Mouse (Mus musculus): ENCODE measurements at regions not wholly inside any gene's neighbourhood (a gene's known extent, or its start where the extent isn't known, plus 50 kb on each side); places are given as distances from the start of the nearest gene placed in this dataset.

GRCm38 (mm10) chr16:50508673-50509528, 76.7 kb upstream of the Bbx start:
- H3K4me1 ChIP-seq (replicated peaks; ENCODE audit: control insufficient read depth, insufficient read depth, low read length) = no peaks in the 10 kb centered on the region
- peak overlapping the region; percentile 60 for H3K27ac ChIP-seq (ENCODE audit: low read depth, low read length)
- H3K36me3 ChIP-seq (ENCODE audit: control insufficient read depth, insufficient read depth) = no peaks in the 10 kb centered on the region
- H3K9ac ChIP-seq (ENCODE audit: low read depth, low read length) = no peak overlapping the region
- TF ChIP-seq CTCF (IDR thresholded peaks at IDR 0.05; ENCODE audit: low read depth) = no peak
- H3K9me3 ChIP-seq (ENCODE audit: control insufficient read depth) = no peaks in the 10 kb centered on the region
- ATAC-seq = peak; percentile 93
- H3K27me3 ChIP-seq (replicated peaks; ENCODE audit: control insufficient read depth, insufficient read depth, low read length) = no peaks in the 10 kb centered on the region
- WGBS = 47% methylated on average over 14 of the region's 14 CpGs
- peak overlapping the region; percentile 45 for H3K4me2 ChIP-seq (replicated peaks; ENCODE audit: low read depth)
- no peak overlapping the region for H3K4me3 ChIP-seq (ENCODE audit: low read depth, low read length)

- Histone ChIP-seq H3K27ac (ENCODE audit: low read depth, low read length) (no peak overlapping the region), H3K36me3 (ENCODE audit: control insufficient read depth, insufficient read depth) (no peaks in the 10 kb centered on the region), H3K4me3 (ENCODE audit: low read depth, low read length) (no peak overlapping the region), H3K4me2 (replicated peaks; ENCODE audit: low read depth) (no peak overlapping the region), H3K9me3 (ENCODE audit: control insufficient read depth) (no peaks in the 10 kb centered on the region), H3K9ac (ENCODE audit: low read depth, low read length) (no peak overlapping the region), H3K4me1 (replicated peaks; ENCODE audit: control insufficient read depth, insufficient read depth, low read length) (no peaks in the 10 kb centered on the region), H3K27me3 (replicated peaks; ENCODE audit: control insufficient read depth, insufficient read depth, low read length) (no peaks in the 10 kb centered on the region)
- ATAC-seq = no peak
- WGBS = 68% methylated on average over 3 of the region's 3 CpGs
- no peak for TF ChIP-seq CTCF (IDR thresholded peaks at IDR 0.05; ENCODE audit: low read depth)
These were observed 72.4 kb upstream of the Bbx start for GRCm38 (mm10) chr16:50504619-50505018.

GRCm38 (mm10) chr16:50498909-50499308, 66.7 kb upstream of the Bbx start:
- ATAC-seq = no peak
- no peak overlapping the region for H3K4me2 ChIP-seq (replicated peaks; ENCODE audit: low read depth)
- no peaks in the 10 kb centered on the region for H3K4me1 ChIP-seq (replicated peaks; ENCODE audit: control insufficient read depth, insufficient read depth, low read length)
- H3K9me3 ChIP-seq (ENCODE audit: control insufficient read depth) = no peaks in the 10 kb centered on the region
- H3K4me3 ChIP-seq (ENCODE audit: low read depth, low read length) = no peak overlapping the region
- 57% methylated on average over 7 of the region's 7 CpGs for WGBS
- H3K27ac ChIP-seq (ENCODE audit: low read depth, low read length) = no peak overlapping the region
- no peaks in the 10 kb centered on the region for H3K27me3 ChIP-seq (replicated peaks; ENCODE audit: control insufficient read depth, insufficient read depth, low read length)
- no peak overlapping the region for H3K9ac ChIP-seq (ENCODE audit: low read depth, low read length)
- no peaks in the 10 kb centered on the region for H3K36me3 ChIP-seq (ENCODE audit: control insufficient read depth, insufficient read depth)
- TF ChIP-seq CTCF (IDR thresholded peaks at IDR 0.05; ENCODE audit: low read depth) = no peak

- no peak for TF ChIP-seq CTCF (IDR thresholded peaks at IDR 0.05; ENCODE audit: low read depth)
These were observed 61.5 kb upstream of the Bbx start for GRCm38 (mm10) chr16:50493662-50494061.

GRCm38 (mm10) chr16:50489244-50489643, 57.1 kb upstream of the Bbx start:
- 66% methylated on average over 6 of the region's 6 CpGs for WGBS
- Histone ChIP-seq H3K36me3 (ENCODE audit: control insufficient read depth, insufficient read depth) (no peaks in the 10 kb centered on the region), H3K4me2 (replicated peaks; ENCODE audit: low read depth) (no peak overlapping the region), H3K9ac (ENCODE audit: low read depth, low read length) (no peak overlapping the region), H3K9me3 (ENCODE audit: control insufficient read depth) (no peaks in the 10 kb centered on the region), H3K27ac (ENCODE audit: low read depth, low read length) (no peak overlapping the region), H3K4me3 (ENCODE audit: low read depth, low read length) (no peak overlapping the region), H3K27me3 (replicated peaks; ENCODE audit: control insufficient read depth, insufficient read depth, low read length) (no peaks in the 10 kb centered on the region), H3K4me1 (replicated peaks; ENCODE audit: control insufficient read depth, insufficient read depth, low read length) (no peaks in the 10 kb centered on the region)
- peak; percentile 75 for ATAC-seq
- TF ChIP-seq CTCF (IDR thresholded peaks at IDR 0.05; ENCODE audit: low read depth) = no peak

More at GRCm38 (mm10) chr16:50493662-50494061, 61.5 kb upstream of the Bbx start:
- Histone ChIP-seq H3K9me3 (ENCODE audit: control insufficient read depth) (no peaks in the 10 kb centered on the region), H3K36me3 (ENCODE audit: control insufficient read depth, insufficient read depth) (no peaks in the 10 kb centered on the region), H3K4me3 (ENCODE audit: low read depth, low read length) (no peak overlapping the region), H3K27me3 (replicated peaks; ENCODE audit: control insufficient read depth, insufficient read depth, low read length) (no peaks in the 10 kb centered on the region), H3K9ac (ENCODE audit: low read depth, low read length) (no peak overlapping the region), H3K4me1 (replicated peaks; ENCODE audit: control insufficient read depth, insufficient read depth, low read length) (no peaks in the 10 kb centered on the region), H3K4me2 (replicated peaks; ENCODE audit: low read depth) (no peak overlapping the region), H3K27ac (ENCODE audit: low read depth, low read length) (no peak overlapping the region)
- ATAC-seq = no peak
- 96% methylated on average over 2 of the region's 2 CpGs for WGBS

GRCm38 (mm10) chr16:50482360-50482786, 50.2 kb upstream of the Bbx start:
- WGBS = 40% methylated on average over 9 of the region's 9 CpGs
- H3K27ac ChIP-seq (ENCODE audit: low read depth, low read length) = no peak overlapping the region
- H3K27me3 ChIP-seq (replicated peaks; ENCODE audit: control insufficient read depth, insufficient read depth, low read length) = no peaks in the 10 kb centered on the region
- TF ChIP-seq CTCF (IDR thresholded peaks at IDR 0.05; ENCODE audit: low read depth) = no peak
- ATAC-seq = no peak
- H3K36me3 ChIP-seq (ENCODE audit: control insufficient read depth, insufficient read depth) = no peaks in the 10 kb centered on the region
- no peak overlapping the region for H3K4me2 ChIP-seq (replicated peaks; ENCODE audit: low read depth)
- H3K9ac ChIP-seq (ENCODE audit: low read depth, low read length) = no peak overlapping the region
- no peak overlapping the region for H3K4me3 ChIP-seq (ENCODE audit: low read depth, low read length)
- no peaks in the 10 kb centered on the region for H3K9me3 ChIP-seq (ENCODE audit: control insufficient read depth)
- no peaks in the 10 kb centered on the region for H3K4me1 ChIP-seq (replicated peaks; ENCODE audit: control insufficient read depth, insufficient read depth, low read length)

Data from intestine, postnatal 0 days (tissue).